Mouse (Mus musculus): ENCODE results near the gene Parp3.

The Parp3 gene

DNA sequence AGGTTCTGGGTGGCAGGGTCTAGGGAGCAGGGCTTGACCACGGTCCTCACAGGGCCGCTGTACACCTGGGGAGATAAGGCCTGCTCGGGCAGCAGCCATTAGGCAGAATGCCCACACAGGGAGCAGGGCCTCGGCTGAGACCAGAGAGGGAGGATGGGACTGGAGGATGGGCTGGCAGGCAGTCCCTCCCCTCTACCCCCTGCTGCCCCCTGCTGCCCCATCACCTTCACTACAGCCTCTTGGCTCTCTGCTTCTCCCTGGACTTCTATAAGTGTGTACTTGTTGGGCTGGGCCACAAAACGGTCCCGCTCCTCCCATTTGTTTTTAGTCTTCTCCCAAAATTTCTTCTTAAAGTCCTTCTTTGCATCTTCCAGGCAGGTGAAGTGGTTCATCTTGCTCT, 2.3 kb downstream of the Parp3 start:
- peak; percentile 73 for DNase-seq

DNA sequence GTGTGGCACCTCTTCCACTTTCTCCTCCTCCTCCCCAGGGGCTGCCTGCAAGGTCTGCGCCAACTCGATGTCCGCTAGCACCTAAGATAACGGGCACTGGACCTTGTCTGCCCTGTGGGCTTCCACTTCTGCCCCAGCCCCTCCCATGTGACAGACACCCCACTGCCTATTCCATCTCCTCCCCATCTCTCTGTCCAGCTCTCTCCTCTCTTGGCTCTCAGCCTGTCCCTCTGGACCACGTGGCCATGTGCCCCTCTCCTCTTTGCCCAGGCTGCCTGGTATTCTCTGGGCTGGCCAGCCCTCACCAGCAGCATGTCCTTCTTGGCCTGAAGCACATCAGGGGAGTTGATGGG, 3.0 kb downstream of the Parp3 start:
- peak; percentile 13 for DNase-seq

DNA sequence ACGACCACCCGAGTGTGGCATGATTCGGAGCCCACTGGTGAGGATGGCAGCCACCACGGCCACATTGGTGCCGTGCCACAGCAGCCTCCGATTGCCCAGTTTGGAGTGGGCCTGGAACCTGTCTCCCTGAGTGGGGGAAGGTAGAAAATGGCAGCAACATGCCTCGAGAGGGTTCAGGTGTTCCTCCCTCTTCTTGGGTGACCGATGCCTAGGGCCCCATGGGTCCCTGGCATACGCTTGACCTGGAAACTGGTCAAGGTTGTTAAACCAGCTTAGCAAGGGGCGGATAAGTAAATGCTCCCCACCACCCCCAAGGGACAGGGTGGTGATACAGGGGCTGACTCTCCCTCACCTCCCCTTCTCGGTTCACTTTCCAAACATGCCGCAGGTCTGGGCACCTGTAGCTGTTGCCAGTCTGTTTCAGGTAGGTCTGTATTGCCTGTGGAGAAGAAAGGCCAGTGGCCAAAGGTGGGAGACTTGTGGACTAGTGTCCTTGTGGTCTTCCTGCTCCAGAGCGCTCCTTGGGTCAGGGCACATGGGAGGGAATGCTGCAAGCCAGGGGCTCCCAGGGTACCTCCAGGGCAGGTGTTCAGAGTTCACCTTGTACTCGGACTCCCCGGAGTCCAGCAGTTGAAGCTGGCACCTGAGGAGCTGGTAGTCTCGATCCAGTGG, 3.5 kb downstream of the Parp3 start:
- no peak for DNase-seq

DNA sequence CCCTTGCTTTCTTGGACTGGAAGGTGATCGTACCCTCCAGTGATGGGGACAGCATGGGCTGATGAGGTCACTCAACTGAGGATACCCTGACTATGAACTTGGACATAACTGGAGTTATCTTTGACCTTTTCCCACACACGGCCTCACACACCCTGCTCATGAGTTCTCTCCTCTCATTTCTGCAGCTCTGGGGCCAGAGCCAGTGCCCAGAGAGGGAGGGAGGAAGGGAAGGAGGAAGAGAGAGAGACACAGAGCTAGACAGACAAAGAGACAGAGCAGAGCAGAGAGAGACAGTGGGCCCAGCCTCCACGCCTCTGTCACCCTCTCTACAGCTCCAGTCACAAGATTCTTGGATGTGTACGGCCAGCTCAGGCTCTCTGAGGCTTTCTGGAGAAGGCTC, 4.4 kb downstream of the Parp3 start:
- DNase-seq = no peak

DNA sequence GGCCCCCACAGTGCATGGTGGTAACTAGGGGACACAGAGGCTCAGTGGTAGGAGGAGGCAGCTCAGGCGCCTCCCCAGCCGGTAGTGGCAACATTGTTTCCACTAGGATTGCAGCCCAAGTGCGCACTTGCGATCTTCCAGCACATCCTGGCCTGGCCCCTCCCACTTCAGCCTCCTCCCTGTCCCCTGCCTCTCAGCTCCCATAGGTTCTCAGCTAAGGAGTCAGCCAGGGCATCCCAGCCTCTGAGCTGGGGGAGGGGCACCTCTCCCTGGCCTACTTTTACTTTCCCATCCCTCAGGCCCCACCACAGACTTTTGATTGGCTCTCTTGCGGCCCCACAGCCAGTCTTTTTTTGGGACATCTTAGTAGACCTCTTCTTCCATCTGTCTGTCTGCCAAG, 4.9 kb downstream of the Parp3 start:
- no peak for DNase-seq

DNA sequence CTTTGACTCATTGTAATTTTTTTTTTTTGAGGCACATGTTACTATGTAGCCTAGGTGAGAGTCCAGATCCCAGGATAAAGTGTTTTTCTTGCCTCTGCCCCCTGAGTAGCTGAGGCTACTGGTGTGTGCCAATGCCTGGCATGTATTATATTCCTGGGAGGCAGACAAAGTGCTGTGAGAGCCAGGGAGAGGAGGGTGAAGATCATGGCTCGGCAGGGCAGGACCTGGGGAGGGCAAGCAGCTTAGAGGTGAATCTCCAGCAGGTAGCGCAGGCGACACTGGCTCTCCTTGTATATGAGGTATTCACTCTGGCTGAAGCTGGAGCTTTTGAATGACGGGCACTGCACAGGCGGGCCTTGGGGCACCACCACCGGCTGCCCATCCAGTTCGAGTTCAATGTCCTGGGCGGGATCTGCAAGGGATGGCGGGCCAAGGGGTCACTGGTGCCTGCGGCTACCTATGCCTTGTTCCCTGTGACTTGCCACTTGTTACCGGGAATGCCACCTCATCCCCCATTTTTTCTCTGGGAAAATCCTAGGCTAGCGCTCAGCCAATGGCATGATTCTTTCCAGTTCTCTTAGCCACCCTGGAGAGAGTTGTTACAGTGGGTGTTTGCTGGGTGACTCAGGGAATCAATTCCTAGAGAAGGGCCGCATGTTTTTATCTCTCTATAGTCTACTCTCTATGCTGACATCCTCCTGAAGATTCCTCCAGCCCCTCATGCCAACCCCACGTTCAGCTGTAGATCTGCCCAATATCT, 5.6 kb downstream of the Parp3 start:
- no peak for DNase-seq

DNA sequence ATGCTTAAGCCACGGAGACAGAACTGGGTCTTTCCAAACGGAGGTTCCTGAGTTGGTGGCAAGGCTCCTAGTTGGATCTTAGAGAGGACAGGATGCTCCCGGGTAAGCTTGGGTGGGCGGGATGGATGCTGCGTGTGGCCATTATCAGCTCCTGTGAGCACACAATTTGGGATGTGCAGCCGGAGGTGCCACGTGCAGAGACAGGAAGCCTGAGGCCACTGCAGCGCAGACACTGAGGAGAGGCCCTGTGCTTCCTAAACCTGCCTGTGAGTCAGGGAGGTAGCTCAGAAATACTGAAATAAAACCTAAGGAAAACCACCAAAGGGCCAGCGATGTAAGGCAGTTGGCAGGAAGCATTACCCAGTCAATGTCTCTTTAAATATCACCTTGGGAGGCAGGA, 7.0 kb downstream of the Parp3 start:
- no peak for DNase-seq

DNA sequence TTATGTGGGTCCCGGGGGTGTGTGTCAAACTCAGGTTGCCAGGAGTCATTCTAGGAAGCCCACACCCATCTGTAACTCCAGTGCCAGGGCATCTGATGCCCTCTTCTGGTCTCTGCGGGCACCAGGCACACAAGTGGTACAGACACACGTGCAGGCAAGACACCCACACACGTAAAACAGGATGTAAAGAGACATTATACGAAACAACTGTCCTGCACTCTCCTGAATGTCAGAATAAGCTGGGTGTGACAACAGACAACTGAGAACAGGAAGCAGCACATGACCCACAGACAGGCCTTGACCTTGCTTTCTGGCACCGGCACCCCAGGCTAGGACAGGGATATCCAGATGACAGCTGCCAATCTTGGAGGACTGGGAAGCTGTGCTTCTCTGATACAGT, 7.4 kb downstream of the Parp3 start:
- DNase-seq = no peak

DNA sequence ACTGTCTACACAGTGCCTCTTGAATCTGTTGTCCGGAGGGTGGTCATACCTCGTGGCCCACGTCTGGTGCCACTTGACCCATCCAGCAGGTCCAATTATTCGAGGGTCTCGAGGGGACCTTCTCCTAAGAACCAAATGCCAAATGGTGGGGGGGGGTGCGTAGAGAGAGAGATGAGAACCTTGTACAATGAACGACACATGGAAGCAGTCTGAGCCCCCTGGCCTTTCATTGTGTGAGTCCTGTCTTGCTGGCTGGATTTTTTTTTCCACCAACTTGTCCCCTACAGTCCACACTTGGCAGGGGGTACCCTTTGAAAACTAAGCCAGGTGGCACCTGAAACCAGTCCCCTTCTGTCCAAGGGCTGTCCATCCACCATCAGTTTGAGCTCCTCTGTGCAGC, 9.0 kb downstream of the Parp3 start:
- DNase-seq = no peak

DNA sequence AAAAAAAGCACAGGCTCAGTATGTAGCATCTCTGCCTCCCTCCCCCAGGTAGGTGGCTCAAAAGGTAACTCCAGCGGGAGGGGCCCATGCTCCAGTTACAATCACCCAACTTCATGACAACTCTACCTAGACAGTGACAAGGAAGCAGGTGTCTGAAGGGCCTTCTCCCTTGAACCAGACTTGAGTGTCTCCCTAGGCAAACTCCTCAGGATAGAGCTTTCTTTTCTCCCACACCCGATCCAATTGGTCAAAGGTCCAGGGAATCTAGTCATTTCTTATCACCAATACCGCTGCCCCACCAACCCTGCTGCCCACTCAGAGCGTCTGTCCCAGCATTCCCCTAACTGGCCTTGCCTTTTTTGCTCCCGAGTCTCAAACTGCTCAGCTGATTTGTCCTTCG, 10.0 kb downstream of the Parp3 start:
- no peak for DNase-seq

DNA sequence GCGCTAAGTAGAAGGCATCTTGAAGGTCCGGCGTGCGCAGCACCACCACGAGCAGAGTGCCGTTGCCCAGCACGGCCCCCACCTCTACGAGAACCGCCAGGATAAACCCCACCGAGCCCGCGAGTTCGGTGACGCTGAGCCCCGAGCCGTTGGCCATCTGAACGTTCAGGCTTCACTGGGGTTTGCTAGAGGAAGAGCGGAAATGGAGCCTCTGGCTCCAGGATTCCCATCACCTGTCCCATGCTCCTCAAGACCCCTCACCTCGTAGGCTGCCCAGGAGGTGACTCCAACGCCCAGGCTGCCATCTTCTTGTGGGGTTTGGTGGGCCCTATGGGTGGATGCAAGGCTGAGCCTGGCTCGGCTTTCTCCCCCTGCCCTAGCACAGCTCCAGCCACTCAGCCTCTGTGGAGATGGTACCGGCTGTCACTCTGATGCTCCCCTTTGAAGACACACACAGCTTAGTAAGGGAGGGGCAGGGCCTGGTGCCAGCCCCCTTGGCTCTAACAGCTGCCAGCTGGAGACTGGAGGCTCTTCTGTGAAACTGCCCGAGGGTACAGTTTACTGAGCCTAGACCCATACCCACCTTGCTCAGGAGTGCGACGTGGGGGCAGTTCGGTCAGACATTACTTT, 11.1 kb downstream of the Parp3 start, which contains the start of gene Gpr62:
Gpr62 (minus strand) TSS at position 368 of the 630 bp plus-strand sequence.
- no peak for DNase-seq

DNA sequence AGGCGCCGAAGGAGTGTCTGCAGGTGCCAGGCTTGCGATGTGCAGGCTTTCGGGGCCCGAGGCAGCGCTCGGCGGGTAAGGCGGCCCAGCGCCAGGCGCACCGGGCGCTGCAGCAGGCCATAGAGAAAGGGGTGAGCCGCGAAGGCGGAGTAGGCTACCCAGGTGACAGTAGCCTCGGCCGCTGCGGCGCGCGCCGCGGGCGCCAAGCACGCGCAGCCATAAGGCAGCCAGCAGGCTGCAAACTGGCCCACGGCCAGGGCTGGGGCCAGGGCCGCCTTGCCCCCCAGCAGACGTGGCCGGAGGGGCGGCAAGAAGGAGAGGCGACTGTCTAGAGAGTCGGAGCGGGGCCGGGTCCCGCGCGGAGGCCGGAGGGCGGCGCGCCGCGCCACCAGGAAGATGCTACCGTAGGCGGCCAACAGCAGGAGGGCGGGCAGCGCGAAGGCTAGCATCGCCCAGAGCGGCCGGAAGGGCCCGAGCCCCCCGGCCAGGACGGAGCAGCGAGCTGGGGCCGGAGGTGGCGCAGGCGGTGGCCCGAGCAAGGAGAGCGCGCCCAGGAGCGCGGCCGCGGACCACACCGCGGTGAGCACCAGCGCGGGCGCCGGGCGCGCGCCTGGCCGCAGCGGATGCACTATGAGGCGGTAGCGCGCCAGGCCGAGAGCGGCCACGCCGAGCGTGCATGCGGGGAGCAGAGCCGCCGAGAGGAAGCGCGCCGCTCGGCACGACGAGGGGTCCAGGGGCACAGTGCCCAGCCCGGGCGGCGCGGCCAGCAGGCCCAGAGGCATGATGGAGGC, 11.8 kb downstream of the Parp3 start:
- DNase-seq = peak; percentile 38

DNA sequence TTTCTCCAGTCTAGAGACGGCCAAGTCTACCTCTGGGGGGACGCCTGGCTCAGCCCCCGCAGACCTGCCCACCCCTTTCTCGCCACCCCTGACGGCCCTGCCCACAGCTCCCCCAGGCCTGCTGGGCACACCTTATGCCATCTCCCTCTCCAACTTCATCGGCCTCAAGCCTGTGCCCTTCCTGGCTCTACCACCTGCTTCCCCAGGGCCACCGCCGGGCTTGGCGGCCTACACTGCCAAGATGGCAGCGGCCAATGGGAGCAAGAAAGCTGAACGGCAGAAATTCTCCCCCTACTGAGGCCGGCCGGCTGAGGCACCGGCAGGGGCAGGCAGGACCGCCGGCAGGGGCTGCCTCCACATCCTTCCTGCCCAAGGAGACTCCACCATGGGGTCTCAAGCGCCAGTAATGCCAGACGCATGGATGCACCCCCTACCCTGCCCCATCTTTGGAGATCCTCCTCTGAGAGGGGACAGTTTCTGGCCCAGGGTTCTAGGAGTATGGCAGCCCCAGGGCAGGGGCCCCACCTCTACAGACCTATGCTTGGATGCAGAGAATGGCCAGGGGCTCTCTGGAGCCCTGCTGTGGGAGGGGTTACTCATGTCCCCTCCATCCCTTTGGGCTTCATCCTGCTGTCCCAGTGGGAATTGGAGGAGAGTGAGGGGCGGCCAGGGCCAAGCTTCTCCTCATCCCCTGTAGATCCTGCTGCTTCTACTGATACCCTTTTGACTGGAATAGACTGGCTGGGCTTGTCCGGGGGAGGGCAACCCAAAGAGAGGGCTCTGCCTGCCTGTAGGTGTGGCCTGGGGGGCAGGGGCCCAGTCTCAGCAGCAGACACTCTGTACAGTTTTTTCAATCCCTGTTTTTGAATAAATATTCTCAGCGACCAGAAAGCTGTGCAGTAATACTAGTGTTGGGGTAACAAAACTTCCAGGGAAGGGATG, 13.4 kb downstream of the Parp3 start:
- no peak for DNase-seq

DNA sequence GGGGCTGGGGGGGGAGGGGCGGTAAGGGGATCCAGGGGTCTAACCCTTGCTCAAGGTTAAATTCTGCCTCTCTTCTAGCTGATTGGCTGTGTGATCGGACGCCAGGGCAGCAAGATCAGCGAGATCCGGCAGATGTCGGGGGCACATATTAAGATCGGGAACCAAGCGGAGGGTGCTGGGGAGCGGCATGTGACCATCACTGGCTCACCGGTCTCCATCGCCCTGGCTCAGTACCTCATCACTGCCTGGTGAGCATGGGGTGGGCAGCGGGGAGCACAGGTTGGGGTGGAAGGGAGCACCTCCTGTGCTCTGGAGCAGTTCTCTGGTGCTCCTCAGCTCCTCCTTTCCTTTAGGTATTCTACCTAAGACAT, 14.3 kb downstream of the Parp3 start:
- no peak for DNase-seq

DNA sequence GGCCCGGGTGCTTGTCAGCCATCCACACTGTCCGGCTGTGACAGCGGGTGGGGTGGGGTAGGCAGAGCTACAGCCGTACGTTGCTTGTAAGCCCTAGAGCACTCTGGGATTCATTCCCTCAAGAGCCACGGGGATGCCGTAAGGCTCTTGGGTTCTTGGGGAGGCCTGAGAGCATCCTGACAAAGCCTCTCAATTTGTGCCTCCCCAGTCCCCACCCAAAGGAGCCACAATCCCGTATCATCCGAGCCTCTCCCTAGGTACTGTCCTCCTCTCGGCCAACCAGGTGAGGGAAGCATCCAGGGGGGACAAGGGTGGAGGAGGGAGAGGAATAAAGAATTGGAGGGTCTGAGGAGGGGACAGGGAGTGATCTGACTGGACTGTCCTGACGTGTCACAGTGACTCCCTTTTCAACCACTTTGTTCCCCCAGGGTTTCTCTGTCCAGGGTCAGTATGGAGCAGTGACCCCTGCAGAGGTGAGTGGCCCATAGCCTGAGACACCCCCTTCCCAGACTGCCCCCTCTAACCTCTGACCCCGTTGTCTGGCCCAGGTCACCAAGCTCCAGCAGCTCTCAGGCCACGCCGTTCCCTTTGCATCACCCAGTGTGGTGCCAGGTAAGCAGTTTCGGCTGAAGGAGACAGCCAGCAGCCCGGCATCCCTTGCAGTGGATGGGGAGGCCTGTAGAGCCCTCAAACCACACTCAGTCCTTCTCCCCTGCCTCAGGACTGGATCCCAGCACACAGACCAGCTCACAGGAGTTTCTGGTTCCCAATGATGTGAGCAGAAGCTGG, 14.9 kb downstream of the Parp3 start:
- no peak for DNase-seq

DNA sequence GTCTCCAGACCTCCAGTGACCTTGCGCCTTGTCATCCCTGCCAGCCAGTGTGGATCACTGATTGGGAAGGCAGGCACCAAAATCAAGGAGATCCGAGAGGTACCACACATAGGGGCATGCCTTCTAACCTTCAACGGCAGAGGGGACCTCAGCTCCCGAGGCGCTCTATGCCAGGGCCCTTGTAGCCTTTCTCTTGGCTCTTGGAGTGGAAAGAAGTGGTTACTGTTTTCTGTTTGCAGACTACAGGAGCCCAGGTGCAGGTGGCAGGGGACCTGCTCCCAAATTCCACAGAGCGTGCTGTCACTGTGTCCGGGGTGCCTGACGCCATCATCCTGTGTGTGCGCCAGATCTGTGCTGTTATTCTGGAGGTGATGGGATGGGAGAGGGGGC, 15.7 kb downstream of the Parp3 start:
- DNase-seq = no peak

DNA sequence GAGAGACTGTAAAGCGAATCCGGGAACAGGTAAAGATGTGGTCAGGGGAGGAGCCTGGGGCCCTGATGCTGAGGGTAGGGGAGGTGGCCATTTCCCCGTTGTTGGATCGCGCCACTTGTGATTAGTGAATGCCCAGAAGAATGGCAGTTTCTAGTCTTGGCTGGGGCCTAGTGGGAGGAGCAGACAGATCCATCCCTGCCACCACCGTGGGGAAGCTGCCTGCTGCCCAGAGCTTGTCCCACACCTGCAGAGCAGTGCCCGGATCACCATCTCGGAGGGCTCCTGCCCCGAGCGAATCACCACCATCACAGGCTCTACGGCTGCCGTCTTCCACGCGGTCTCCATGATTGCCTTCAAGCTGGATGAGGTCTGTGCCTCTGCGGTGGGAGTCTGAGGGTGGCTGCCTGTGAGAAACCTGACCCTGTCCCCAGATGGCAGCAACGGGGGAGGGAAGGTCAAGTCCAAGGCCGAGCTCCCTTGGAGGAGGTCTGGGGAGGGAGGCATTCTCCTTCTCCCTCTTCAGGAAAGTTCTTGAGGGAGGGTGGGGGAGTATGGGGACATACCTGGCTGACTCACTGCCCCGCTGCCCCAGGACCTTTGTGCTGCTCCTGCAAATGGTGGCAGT, 16.2 kb downstream of the Parp3 start:
- DNase-seq = no peak

DNA sequence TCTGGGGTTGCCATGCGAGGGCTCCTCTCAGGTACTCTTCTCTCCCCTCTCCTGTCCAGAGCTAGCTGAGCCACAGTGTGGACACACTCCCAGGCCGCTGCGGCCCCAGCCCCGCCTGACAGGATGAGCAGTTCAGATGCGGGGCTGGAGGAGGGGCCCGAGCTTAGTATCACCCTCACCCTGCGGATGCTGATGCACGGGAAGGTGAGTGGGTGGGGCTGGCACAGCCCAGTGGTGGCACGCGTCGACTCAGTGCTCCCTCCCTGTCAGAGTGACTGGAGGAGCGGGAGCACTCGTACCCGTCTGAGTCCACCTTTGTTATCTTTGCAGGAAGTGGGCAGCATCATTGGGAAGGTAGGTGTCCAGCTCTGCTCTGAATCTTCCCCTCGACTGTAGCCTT, 16.8 kb downstream of the Parp3 start:
- no peak for DNase-seq

DNA sequence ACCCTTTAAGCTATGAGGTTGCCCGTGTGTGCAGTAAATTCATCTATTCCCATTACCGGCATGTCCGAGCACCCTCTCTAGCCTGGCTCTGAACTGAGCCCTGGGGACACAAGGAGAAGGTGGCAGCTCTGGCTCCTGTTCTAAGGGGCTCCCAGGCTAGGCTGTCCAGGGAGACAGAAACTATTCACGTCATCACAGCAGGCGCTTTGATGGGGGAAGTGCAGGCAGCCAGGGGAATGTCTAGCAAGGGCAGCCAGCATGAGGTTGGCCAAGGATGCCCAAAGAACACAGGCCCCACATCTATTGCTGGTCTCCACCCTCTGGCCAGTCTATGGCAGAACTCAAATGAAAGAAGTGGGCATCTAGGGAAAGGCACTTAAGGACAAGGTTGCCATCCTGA, 18.8 kb downstream of the Parp3 start:
- DNase-seq = no peak

DNA sequence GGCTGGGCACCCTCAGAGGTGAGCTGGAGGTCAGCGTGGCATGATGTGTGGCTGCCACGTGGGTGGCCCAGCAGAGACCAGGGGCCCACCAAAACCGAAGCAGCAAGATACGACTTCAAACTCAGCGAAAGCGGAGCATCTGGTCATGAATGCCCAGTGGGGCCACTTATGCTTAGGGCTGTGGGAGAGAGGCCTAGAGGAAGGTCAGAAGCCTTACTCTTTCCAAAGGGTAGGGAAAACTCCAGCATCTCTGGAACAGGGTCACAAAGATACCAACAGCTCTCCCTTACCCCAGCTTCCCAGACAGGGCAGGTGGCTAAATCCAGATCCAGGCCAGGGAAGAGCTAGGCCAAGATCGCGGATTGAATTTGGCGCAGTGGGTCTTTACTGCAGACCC, 19.6 kb downstream of the Parp3 start:
- DNase-seq = no peak
